In the genomic region with DNA sequence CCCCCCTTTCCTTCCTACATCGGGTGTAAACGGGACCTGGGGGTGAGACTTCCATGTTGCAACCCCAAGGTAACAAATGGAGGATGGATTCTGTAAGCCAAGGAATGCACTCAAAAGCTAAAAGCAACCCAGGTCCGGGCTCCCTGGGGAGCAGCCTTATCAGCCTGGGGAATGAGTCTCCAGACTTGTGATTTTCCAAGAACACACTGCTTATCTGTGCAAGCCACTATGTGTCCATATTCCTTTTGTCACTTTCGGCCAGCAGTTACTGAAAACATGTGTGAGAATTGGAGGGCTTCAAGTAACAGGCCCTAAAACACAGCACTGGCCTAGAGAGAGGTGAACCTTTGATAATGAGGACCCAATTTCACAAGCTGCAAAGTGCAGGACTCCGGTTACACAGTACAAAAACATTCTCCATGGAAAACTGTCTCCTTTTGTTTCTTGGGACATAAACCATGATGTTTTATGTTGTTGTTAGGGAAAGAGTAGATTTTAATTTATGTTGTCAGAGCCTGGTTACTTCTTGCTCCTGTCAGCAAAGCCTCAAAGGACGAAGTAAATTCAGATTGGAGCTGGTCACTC, we compare ENCODE assay signal across 15 mouse cellular contexts. TPM values are rescaled to one million over a fixed set of nuclear protein-coding genes. Genes with fewer than 3 reads are reported as not detected.
DNase-seq lines count a peak whose midpoint lies in the region; ATAC-seq lines count a peak whose summit lies in the region.
"Had no signal": no experiment of that assay in that cellular context is flagged by ENCODE, and none has a peak within 500 bp of the region (broad histone marks: within the 10 kb centered on the region; RNA-seq: fewer than 3 reads in every experiment).

No protein-coding gene starts in this region.

- no peaks in the 10 kb centered on the region for H3K4me1 ChIP-seq in limb, embryonic 11.5 days (ENCODE audit: control insufficient read depth, insufficient read depth, low read length)
- H3K4me1 ChIP-seq in limb, embryonic 10.5 days: peaks cover 16% of the 10 kb centered on the region
- H3K4me1 ChIP-seq: limb, embryonic 15.5 days; midbrain, embryonic 15.5 days had no signal

- H3K9ac ChIP-seq in limb, embryonic 11.5 days (ENCODE audit: low read length): no peak overlapping the region
- H3K9ac ChIP-seq: forebrain, postnatal 0 days; limb, embryonic 15.5 days; midbrain, embryonic 15.5 days had no signal

- H3K9me3 ChIP-seq in limb, embryonic 11.5 days (ENCODE audit: control insufficient read depth, low read length): no peaks in the 10 kb centered on the region
- H3K9me3 ChIP-seq in limb, embryonic 10.5 days (replicated peaks): no peaks in the 10 kb centered on the region
- H3K9me3 ChIP-seq: limb, embryonic 15.5 days; midbrain, embryonic 15.5 days had no signal

- peak; percentile 25 for DNase-seq in limb, embryonic 11.5 days (ENCODE audit: low spot score)
- no peak for DNase-seq in limb, embryonic 10.5 days (ENCODE audit: low spot score)
- peak; percentile 51 to 52 for DNase-seq in heart, adult 9 months (ENCODE audit: low spot score in 2 of 2)
- peak; percentile 79 for DNase-seq in hindlimb bud, embryonic 11.5 days (ENCODE audit: extremely low spot score, low read depth, low spot score)
- no peak for DNase-seq in thymus, postnatal 10 days (ENCODE audit: low spot score in 2 of 2)
- DNase-seq in right cerebral cortex, postnatal 10 days (ENCODE audit: low spot score in 2 of 2): no peak
- DNase-seq: cerebellum, adult 2 months; forebrain, postnatal 0 days; thymus, postnatal 36 days had no signal

- H3K36me3 ChIP-seq in limb, embryonic 11.5 days (ENCODE audit: control insufficient read depth, insufficient read depth, low read length): no peaks in the 10 kb centered on the region
- no peaks in the 10 kb centered on the region for H3K36me3 ChIP-seq in limb, embryonic 10.5 days
- H3K36me3 ChIP-seq: limb, embryonic 15.5 days; midbrain, embryonic 15.5 days had no signal

- H3K4me3 ChIP-seq in limb, embryonic 11.5 days (ENCODE audit: low read depth, low read length): no peak overlapping the region
- H3K4me3 ChIP-seq in limb, embryonic 10.5 days: no peak overlapping the region
- H3K4me3 ChIP-seq: limb, embryonic 15.5 days; midbrain, embryonic 15.5 days had no signal

- H3K4me2 ChIP-seq in limb, embryonic 11.5 days (ENCODE audit: low read depth, severe bottlenecking): no peak overlapping the region
- H3K4me2 ChIP-seq: limb, embryonic 15.5 days; midbrain, embryonic 15.5 days had no signal

- no peaks in the 10 kb centered on the region for H3K27me3 ChIP-seq in limb, embryonic 11.5 days (ENCODE audit: control insufficient read depth, insufficient read depth, low read length)
- H3K27me3 ChIP-seq in limb, embryonic 10.5 days (ENCODE audit: low read depth, poor library complexity, severe bottlenecking): 0 out of 2 replicates have a peak, but pooled peaks cover 5% of the 10 kb centered on the region
- H3K27me3 ChIP-seq: limb, embryonic 15.5 days; midbrain, embryonic 15.5 days had no signal

- peak; percentile 31; the same call in 1 of the 2 replicates for ATAC-seq in limb, embryonic 11.5 days (ENCODE audit: insufficient number of reproducible peaks, low FRiP score, low TSS enrichment, low read depth)
- peak; percentile 20 for ATAC-seq in megakaryocyte progenitor cell, adult 5-6 weeks (replicated peaks; ENCODE audit: poor library complexity)
- no peak for ATAC-seq in monocyte, adult 5-6 weeks (replicated peaks; ENCODE audit: insufficient number of reproducible peaks, low FRiP score, low TSS enrichment, poor library complexity, severe bottlenecking)
- ATAC-seq: activated CD4-positive, CD25-positive, alpha-beta regulatory T cell, adult 4 months; forebrain, postnatal 0 days; midbrain, embryonic 15.5 days had no signal

- 56% methylated on average over 6 of the region's 6 CpGs for WGBS in limb, embryonic 11.5 days
- 64% methylated on average over 6 of the region's 6 CpGs for WGBS in limb, embryonic 10.5 days

- H3K27ac ChIP-seq in limb, embryonic 11.5 days (replicated peaks; ENCODE audit: low read depth, low read length): no peak overlapping the region
- no peak overlapping the region for H3K27ac ChIP-seq in limb, embryonic 10.5 days
- H3K27ac ChIP-seq: limb, embryonic 15.5 days; macrophage; midbrain, embryonic 15.5 days had no signal

RNA-seq across cellular contexts. Expression of a gene that starts 6.2 kb away (rescaled TPM):
- polyA plus RNA-seq in limb, embryonic 11.5 days (2014; fragmentation: Nextera tagmentation; extraction: Ambion mirVana): 330 and 332 TPM in 2 replicates
- 321 and 364 TPM in 2 replicates for polyA plus RNA-seq in limb, embryonic 10.5 days (2016; fragmentation: Nextera tagmentation; extraction: Ambion mirVana)
- 397 and 412 TPM in 2 replicates for total RNA-seq in megakaryocyte progenitor cell, adult 5-6 weeks (2015)
- 294 and 304 TPM in 2 replicates for total RNA-seq in megakaryocyte progenitor cell, adult 5-6 weeks (2017)
- 154 to 209 TPM (median 184 TPM) in 3 replicates for total RNA-seq in monocyte, adult 5-6 weeks (2017)

Comparison
In these comparisons a context has a peak if more than half of its experiments do, and no peak if none do; other contexts are left out.
1. DNase-seq: peak in limb, embryonic 11.5 days (single experiment), heart, adult 9 months (2 of 2) and hindlimb bud, embryonic 11.5 days (single experiment); none in limb, embryonic 10.5 days (single experiment), thymus, postnatal 10 days (0 of 2) and right cerebral cortex, postnatal 10 days (0 of 2).